Mouse (Mus musculus) lung, embryonic 14.5 days (tissue): ENCODE measurements at regions not wholly inside any gene's neighbourhood (a gene's known extent, or its start where the extent isn't known, plus 50 kb on each side); places are given as distances from the start of the nearest gene placed in this dataset.

Source experiments
- ATAC-seq: fragments of 200-750 bp; cut with Nextera tagmentation; 2 replicates; pipeline ENCODE4 v1.8.0; 2017; ENCODE audit warnings: mild to moderate bottlenecking, moderate TSS enrichment, moderate library complexity; ENCODE audit not compliant: insufficient read depth
- DNase-seq: peaks from one replicate; pipeline ENCODE4 v3.0.0-alpha.2; 2015
- H3K27ac ChIP-seq: fragments of 300-500 bp; sonication (generic); 2 replicates; pipeline ENCODE4 v1.5.1; 2014; ENCODE audit warnings: low read depth, mild to moderate bottlenecking, moderate library complexity
- H3K27me3 ChIP-seq: fragments of 300-500 bp; sonication (generic); 2 replicates; pipeline ENCODE4 v1.6.1; 2014; ENCODE audit warnings: low read length, control low read depth; ENCODE audit not compliant: insufficient read depth
- H3K36me3 ChIP-seq: fragments of 300-500 bp; sonication (generic); 2 replicates; pipeline ENCODE4 v1.6.1; 2014; ENCODE audit warnings: control low read depth; ENCODE audit not compliant: insufficient read depth
- H3K4me1 ChIP-seq: fragments of 300-500 bp; sonication (generic); 2 replicates; pipeline ENCODE4 v1.6.1; 2014; ENCODE audit warnings: antibody characterized with exemption, control low read depth; ENCODE audit not compliant: insufficient read depth
- H3K4me2 ChIP-seq: fragments of 300-500 bp; sonication (generic); 2 replicates; pipeline ENCODE4 v1.6.1; 2014; ENCODE audit warnings: mild to moderate bottlenecking
- H3K4me3 ChIP-seq: fragments of 300-500 bp; sonication (generic); 2 replicates; pipeline ENCODE4 v1.5.1; 2014; ENCODE audit warnings: low read depth, low read length
- H3K9ac ChIP-seq: fragments of 300-500 bp; sonication (generic); 2 replicates; pipeline ENCODE4 v1.6.1; 2014
- H3K9me3 ChIP-seq: fragments of 300-500 bp; sonication (generic); 2 replicates; pipeline ENCODE4 v1.6.1; 2016; ENCODE audit warnings: low read depth, low read length, control low read depth
- CTCF ChIP-seq: IDR thresholded peaks from 2 replicates; pipeline ENCODE4 v1.5.1; 2016; ENCODE audit warnings: antibody characterized with exemption, low read depth
- WGBS: fragments of 180-500 bp; shearing (Covaris S2); extraction: QIAGEN DNeasy Blood & Tissue Kit; methylation state at CpG from one replicate; pipeline ENCODE4 v1.1.7; 2014; 5-methylcytosine and 5-hydroxymethylcytosine counted together

- no peak for TF ChIP-seq CTCF
- Histone ChIP-seq H3K4me3 (no peak overlapping the region), H3K4me1 (no peaks in the 10 kb centered on the region), H3K36me3 (no peaks in the 10 kb centered on the region), H3K9me3 (no peaks in the 10 kb centered on the region), H3K4me2 (no peak overlapping the region), H3K9ac (no peak overlapping the region), H3K27ac (no peak overlapping the region), H3K27me3 (no peaks in the 10 kb centered on the region)
- WGBS, result 25% methylated on average over 1 of the region's 1 CpGs
- DNase-seq, result no peak
- ATAC-seq, result no peak
Measured at GRCm38 (mm10) chr7:84747847-84748246, 58.1 kb upstream of the Zfand6 start.

GRCm38 (mm10) chr7:84744321-84745070, 54.7 kb upstream of the Zfand6 start:
- no peaks in the 10 kb centered on the region for H3K4me1 ChIP-seq
- 88% methylated on average over 5 of the region's 5 CpGs for WGBS
- no peaks in the 10 kb centered on the region for H3K9me3 ChIP-seq
- no peak for TF ChIP-seq CTCF
- H3K9ac ChIP-seq, result no peak overlapping the region
- ATAC-seq (no peak), DNase-seq (no peak)
- H3K4me2 ChIP-seq, result no peak overlapping the region
- no peak overlapping the region for H3K4me3 ChIP-seq
- H3K27ac ChIP-seq, result no peak overlapping the region
- H3K27me3 ChIP-seq, result no peaks in the 10 kb centered on the region
- no peaks in the 10 kb centered on the region for H3K36me3 ChIP-seq

GRCm38 (mm10) chr7:84739965-84740390, 50.2 kb upstream of the Zfand6 start:
- Histone ChIP-seq H3K9me3 (no peaks in the 10 kb centered on the region), H3K27ac (no peak overlapping the region), H3K36me3 (no peaks in the 10 kb centered on the region), H3K4me2 (no peak overlapping the region), H3K9ac (no peak overlapping the region), H3K27me3 (no peaks in the 10 kb centered on the region), H3K4me1 (no peaks in the 10 kb centered on the region), H3K4me3 (no peak overlapping the region)
- DNase-seq, result peak; percentile 93
- ATAC-seq, result peak; percentile 95
- peak; percentile 39 for TF ChIP-seq CTCF
- 4% methylated on average over 2 of the region's 2 CpGs for WGBS
